Mouse (Mus musculus): ENCODE data around the gene Coq9.

The Coq9 gene

DNA sequence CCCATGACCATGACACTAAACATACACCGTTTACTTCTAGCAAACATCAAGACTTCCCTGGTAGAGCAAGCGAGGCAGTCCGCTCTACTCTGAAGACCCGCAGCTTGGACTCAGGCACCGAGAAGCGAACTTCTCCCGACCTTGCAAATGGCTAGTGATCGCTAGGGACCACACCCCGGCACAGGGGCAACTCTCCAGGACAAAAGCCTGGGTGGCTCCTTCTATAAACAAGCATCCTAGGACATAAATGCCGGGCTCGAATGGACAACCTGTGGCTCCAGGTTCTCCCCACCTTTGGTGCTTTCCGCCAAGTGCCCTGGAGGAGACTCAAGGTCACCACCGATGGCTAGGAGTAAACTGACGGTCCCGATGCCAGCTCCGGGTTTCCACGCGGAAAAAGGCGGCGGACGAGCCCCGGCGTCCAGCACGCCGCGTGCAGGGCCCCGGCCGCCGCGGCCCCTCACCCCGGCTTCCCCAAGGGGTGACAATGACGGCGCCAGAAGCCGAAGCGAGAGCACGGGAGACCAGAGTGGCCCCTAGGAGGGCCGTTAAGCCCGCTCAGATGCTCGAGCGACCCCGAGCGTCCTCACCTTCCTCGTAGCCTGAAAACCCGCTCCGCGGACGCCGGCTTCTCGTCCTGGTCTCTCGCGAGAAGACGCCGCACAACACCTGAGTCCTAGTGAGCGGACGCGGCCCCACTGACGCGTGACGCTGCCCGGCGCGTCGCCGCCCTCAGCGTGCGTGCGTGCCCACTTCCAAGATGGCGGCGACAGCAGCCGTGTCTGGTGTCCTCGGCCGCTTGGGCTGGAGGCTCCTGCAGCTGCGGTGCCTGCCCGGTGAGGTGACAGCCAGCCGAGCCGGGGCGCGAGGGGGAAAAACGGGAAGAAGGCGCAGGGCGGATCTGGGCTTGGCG is at the start of gene Coq9, which contains the start of gene Ciapin1:
TSS of gene Coq9 (plus strand) at position 660 of the 913 bp plus-strand sequence.
TSS of gene Ciapin1 (minus strand) at position 697 of the 913 bp plus-strand sequence.
- peak; percentile 98 for DNase-seq

DNA sequence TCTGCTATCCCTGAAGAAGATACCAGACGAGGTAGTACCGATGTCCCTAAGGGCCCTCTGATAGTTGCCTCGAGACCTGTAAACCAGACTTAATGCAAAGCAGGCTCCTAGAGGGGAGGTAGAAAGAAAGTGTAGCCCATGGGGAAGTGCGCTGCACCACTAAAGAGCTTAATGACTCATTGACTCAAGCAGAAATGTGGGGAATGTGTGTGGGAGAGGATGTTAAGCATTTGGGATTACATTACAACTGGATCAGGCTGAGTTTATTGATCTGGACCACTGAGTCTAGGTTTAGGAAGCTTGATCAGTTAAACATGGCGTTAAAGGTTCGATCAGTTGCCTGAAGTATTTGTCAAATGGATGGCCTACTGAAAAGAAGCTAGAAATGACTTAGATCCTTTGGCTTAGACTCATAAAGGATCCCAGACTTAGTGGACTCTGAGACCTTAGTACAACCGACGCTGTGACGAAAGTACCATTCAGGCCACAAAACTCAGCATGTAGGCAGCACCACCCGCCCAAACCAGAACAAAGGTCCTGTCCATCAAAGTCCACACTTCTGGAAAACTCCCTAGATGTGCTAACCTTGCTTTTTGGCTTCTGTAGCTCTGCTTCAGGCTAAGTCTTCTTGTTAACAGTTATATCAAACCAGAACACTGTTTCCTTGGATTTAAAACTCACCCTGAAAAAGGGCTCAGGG is 48.7 kb upstream of the Coq9 start:
- peak; percentile 52 to 71 for DNase-seq

DNA sequence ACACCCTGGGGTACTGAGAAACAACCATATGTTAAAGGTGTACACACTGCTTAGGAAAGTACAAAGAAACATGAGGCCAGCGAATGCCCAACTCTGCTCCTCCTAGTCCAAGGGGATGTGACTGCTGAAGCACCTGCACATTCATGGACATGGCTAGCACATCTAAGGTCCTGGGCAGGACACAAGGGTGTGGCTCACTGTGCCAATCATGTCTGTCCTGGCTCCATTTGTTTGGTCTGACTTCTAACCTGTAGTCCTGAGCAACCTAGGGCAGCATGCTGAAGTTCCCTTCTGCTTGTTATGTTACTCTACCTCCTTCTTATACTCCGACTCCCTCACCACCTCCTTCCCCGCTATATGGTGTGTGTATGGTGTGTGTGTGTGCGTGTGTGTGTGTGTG is 43.8 kb upstream of the Coq9 start:
- no peak for DNase-seq

DNA sequence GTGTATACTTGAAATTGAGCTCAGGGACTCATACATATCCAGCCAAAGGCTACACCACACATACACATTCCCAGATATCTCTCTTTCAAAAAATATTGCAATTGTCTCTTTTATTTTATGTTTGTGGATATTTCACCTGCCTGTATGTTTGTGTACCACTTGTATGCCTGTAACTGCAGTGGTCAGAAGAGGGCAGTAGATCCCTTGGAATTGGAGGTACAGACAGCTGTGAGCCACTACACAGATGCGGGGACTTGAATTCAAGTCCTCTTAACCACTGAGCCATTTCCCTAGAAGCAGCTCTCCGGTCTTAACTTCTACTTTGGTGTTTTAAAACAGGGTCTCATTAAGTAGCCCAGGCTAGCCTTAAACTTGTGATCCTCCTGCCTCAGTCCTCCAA is 43.3 kb upstream of the Coq9 start:
- DNase-seq: no peak

DNA sequence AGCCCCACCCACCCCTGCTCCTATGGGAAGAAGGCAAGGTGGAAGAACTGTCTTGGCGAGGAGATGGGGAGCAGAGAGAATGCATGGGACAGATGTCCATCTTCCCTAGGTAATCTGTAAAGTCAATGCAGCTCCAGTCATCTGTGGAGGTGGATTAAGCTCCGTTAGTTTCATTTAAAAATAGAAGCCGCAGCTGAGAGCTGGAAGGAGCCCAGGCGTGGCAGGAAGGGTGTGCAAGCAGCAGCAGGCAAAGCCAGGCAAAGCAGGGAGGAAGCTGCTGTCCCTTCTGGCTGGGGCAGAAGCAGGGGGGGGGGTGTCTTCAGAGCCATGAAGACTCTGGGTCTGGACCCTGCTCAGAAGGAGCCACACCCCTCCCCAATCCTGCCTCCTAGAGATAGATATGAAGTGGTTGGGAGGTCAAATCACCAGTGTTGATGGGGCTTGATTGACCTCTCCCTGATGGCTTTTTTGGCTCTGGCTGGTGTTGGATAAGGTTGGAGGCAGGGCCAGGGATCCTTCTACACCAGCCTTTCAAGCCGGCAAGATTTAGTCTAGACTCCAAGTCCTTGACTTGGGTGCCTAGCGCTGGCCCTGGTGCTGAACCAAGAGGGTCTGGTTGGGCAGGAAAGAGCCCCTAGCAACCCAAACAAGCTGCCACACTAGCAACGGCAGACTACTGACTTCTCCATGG is 37.7 kb upstream of the Coq9 start:
- peak in 1 of 2 experiments; percentile 50 for DNase-seq

DNA sequence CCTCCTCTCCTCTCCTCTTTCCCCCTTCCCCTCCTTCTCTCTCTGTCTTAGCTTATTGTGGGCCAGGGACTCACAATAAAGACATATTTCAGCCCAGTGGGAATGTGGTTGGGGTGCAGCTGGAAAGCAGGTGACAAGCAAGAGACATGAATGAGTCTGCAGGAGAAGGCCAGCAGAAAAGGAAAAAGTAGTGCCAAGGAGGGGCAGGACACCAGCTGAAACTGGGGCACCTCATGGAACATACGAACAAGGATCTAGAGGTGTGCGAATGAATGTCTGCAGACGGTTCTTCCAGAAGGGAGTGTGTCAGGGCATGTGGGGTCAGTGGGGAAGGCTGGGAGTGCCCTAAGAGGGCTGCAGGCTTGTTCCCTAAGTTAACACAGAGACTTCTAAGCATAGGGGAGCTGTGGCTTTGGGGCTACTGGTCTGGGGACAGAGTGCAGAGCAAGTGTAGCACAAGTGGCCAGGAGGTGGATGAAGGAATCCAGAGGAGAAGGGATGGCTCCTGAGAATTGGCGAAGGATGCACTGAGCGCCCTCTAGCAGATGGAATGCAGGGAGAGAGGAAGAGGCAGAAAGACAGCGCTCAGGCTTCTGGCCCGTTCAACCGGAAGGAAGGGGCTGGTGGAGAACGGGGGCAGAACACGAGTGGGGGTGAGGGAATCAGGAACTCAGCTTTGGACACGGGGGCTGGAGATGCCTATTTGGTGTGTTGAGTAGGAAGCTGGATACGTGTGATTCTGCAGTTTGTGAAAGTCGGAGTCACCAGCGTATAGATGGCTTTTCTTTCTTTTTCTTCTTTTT is 36.6 kb upstream of the Coq9 start:
- peak; percentile 71 to 85 for DNase-seq

DNA sequence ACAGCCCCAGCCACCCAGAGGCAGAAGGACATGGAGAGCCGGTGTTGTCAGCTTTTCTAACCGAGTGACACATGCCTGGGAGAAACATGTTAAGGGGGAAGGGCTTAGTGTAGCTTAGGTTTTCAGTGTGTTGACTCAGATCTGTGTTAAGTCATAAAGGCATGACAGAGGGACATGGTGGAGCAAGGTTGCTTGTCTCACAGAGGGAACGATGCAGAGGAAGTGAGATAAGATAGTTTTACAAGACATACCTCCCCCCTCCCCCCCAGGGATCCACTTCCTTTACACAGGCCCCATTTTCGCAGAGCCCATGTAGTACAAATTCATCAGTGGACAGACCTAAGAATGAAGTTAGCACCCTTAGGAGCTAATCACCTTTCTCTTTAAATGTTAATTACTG is 35.7 kb upstream of the Coq9 start:
- no peak for DNase-seq

DNA sequence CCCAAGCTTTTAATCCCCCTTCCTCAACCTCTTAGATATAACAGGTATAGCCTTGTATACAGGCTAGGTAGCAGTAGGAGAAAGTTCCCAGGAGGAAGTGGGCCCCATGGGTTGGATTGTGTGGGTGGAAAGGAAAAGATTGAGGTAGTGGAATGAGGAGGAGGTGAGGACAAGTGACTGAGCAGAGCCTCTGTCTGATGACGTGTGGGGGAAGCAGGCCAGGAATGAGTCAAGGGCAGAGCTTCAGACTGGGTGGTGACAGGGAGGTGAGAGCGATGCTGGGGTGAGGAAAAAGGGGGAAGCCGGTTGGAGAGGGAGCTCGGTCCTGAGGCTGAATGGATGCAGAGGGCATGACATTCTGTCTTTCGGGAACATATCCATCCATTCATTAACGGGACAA is 34.6 kb upstream of the Coq9 start:
- no peak for DNase-seq

DNA sequence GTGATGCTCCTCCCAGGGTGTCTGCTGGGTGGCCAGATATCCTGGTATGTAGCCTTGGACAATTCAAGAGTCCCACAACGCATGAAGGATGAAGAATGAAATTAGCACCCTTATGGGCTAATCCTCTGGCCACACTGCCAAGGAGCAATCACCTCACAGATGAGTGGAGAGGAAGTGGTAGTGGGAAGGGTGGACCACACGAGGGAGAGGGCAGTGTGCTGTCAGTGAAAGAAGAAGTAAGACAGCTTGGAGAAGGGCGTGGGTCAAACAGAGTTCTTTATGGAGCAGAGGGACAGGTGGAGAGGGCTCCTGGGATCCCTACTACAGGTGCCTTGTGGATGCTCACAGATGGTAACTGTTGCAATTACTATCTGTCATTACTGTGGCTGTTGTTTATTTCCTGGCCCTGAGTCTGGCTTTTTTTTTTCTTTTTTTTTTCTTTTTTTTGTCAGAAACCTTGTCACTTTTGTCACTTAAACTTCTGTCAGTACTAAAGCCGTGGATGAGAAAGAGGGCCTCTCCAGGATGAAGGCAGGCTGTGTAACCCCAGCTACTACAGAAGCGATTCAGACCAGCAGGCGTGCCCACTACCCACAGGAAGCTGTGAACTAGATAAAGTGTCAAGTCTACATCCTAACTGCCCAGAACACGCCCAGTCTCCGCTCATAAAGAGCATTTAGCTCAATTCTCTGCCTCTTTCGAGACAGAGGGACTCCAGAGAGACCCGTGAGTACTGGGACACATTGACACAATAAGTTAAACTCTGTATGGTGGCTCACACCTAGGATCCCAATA is 33.4 kb upstream of the Coq9 start:
- no peak for DNase-seq

DNA sequence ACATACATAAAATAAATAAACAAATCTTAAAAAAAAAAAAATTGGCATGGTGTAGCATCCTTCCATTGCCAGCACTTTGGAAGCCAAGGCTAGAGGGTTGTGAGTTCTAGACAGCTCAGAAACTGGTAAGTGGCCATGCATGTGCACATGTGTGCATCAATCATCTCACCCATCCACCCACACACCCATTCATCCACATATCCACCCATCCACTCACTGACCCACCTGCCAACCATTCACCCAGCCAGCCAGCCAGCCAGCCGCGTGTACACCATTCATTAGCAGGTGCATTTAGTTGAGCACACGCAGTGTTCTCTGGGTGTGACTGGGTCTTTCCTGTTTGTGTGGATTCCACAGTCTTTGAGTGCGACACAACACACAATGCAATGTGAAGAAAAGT is 32.3 kb upstream of the Coq9 start:
- no peak for DNase-seq

DNA sequence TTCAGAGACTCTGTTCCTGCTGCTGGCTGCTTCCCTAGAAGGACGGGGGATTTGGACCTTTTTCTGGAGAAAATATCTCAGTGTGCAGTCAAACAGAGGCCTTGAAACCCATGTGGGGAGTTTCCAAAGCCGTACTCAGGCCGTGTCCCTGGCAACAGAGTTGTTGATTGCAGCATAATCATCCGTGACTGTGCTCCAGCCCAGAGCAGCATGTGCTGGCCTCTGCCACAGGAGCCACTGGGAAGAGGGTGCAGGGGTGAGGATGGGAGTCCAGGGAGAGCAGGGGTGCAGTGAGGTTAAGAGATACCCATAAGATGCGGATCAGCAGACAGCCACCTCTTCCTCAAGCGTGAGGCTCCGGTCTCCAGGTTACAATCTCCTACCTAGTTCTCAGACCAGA is 30.6 kb upstream of the Coq9 start:
- peak in 1 of 2 experiments; percentile 60 for DNase-seq

DNA sequence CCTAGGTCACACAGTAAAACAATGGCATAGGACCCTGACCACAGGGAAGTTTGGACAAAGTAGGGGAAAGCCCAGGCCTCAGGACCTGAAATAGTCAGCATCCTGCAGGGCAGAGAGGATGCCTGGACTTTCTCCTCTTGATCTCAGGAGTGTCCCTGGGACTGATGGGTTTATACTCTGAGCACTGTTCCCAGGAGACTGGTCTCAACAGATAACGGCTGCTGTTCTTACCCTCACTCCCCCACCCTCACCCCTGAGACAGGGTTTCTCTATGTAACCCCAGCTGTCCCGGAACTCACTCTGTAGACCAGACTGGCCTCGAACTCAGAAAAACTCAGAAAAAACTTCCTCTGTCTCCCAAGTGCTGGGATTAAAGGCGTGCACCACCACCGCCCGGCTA is 29.7 kb upstream of the Coq9 start:
- no peak for DNase-seq

DNA sequence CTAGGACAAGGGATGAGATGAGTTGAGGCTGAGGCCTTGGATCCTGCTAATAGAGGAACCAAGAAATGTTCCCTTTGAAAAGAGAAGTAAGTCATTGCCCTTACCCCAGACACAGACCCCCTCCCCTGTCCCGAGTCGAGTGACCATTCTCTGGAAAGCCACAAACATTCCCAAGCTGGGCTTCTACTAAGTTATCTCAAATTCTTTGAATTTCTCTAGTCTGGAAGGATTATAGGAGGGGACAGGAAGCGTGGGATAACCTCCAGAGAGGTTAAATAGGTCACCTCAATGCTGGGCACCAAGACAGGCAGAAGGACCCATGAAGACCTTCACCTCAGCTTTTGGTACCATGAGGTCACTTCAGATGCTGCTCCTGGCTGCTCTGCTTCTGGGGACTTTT is 28.0 kb upstream of the Coq9 start, which contains the start of gene Ccl17:
TSS of gene Ccl17 (plus strand) at position 301 of the 400 bp plus-strand sequence.
- DNase-seq: no peak

DNA sequence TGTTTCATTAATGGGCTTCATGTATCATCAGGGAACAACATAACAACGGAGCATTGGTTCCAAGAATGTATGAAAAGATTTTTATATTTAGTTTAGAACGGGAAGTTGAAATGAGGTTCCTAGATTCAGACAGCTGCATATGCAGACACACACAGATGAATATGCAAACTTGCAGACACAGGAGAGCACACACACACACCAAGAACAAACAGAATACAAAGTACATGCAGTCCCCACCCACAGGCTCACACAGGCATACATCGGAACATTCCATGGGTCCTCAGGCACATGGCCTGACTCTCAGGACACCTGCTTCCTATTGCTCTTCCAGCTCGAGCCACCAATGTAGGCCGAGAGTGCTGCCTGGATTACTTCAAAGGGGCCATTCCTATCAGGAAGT is 27.3 kb upstream of the Coq9 start:
- DNase-seq: no peak

DNA sequence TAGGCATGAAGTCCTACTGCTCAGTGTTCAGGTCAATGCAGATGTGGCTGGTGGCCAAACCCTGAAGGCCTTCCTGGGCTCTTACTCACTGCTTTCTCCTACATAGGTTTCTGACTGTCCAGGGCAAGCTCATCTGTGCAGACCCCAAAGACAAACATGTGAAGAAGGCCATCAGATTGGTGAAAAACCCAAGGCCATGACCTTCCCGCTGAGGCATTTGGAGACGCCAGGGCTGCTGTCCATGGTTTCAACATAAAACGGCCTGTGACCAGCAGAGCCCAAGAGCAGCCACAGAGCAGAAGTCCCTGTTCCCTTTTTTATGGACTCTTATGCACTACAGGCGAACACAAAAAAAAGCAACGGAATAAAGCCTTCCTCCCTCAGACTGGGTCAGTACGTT is 26.5 kb upstream of the Coq9 start:
- no peak for DNase-seq

DNA sequence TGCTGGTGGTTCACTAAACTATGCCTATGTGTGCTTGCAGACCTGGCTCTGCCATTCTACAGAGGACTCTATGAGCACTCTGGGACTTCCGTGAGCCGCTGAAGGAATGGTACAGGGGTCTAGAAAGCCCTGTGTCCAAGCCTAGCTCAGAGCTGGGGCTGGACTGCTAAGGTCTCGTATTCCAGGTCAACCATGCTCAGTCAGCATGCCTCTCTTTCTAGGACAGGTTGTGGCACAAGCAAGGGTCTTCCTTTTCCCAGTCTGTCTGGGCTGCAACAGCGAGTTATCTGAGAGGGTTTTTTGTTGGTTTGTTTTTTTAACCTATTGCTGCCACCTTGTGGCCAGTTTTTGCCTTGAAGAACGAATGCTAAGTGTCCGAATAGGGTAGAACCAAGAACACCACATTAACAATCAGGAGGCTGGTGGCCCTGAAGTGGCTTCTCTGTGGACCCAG is 25.4 kb upstream of the Coq9 start:
- peak; percentile 88 to 94 for DNase-seq

DNA sequence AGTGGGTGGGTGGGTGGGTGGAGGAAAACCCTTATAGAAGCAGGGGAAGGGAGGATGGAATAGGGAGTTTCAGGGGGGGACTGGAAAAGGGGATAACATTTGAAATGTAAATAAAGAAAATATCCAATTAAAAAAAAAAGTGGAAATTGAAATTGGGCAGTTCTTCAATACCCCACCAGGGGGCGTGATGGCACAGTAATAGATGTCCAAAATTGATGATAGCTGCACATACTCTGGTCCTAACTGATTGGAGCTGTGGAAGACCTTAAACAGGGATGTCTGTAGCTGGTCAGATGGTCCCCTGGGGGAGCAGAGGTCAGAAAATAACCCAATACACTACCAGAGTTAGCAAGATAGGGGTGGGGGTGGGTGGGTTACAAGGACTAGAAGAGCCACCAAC is 23.6 kb upstream of the Coq9 start:
- DNase-seq: peak in 1 of 2 experiments; percentile 66

DNA sequence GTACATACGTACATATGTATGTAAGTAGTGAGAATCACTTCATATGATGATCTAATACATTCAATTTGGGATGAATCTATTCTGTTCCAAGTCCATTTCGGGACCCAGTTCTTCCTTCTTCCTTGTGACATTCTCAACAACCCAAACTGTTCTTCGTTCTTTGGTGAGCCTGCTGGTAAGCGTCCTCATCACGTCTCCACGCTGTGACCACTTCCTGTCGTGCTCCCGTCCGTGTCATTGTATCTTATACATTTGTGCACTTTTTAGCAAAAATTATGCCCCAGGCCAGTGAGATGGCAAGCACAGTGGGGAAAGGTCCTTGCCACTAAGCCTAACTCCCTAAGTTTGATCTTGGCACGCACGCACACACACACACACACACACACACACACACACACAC is 20.2 kb upstream of the Coq9 start:
- DNase-seq: no peak

DNA sequence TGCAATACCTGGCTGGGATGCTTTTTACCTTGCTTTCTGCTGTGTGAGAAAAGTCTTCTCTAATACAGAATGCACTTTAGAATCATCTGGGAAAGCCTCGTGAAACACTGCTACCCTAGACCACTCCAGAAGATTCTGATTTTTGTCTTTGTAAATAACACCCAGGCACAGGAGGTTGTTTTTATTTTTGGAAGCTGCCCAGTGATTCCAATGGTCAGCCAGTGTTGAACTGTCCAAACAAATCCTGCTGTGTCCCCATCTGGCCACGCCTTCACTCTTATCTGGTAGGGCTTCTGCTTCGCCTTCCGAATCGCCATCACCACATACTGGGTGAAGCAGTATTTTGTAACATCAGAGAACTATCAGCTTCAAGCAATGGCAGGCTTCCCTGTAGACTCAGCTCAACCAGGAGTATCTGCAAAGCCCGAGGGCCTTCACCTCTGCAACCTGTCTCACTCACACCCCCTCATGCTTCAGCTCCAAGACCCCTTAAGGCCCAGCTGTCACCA is 18.4 kb upstream of the Coq9 start:
- DNase-seq: no peak

DNA sequence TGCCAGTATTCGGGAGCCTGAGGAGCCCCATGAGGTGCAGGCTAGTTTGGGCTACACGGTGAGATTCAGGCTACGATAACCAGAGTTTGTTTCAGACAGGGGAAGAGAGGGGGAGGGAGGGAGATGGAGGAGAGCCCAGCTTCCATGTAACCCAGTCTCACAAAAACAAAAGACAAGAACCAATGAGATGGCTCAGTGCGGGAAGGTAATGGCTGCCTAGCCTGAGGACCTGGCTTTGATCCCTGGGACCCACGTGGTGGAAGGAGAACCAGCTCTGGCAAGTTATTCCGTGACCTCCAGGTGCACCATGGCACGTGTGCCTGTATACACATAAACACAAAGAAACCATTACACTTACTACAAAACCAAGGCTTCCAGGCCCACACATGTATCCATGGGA is 17.6 kb upstream of the Coq9 start:
- peak; percentile 74 for DNase-seq

DNA sequence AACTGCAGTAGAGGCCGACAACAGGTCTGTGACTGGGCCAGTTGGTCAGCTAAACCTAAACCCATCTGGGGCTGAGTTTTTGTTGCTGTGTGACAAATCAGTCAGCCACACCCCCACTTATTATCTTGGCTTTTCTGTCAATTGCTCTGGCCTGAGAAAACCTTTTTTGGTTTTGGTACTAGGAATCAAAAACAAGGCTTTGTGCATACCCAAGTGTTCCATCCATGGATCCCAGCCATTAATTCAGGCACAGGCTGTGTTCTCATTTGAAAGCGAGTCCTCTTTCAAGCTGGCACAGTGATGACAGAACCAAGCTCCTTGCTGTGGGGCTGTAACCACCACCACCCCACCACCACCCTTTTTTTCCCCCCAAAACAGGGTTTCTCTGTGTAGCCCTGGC is 16.7 kb upstream of the Coq9 start:
- DNase-seq: no peak

Data from kidney, postnatal 36 days (tissue).